Mouse (Mus musculus): Measurements from ENCODE around the gene Plcb4. TPM values are rescaled to one million over a fixed set of nuclear protein-coding genes. Genes with fewer than 3 reads are reported as not detected.
"Not testable (repeated sequence)": the region's sequence is repeated elsewhere in the genome, so short reads cannot be mapped to it uniquely, and the experiment has no call there.

Gene Plcb4
- total RNA-seq, 2 experiments from 2014 or later, result 22.5 to 33.7 TPM

- not testable (repeated sequence) for DNase-seq (ENCODE audit: low spot score in 2 of 2)
Measured at GRCm38 (mm10) chr2:135990686-135991085, 331.9 kb downstream of the Plcb4 start.

GRCm38 (mm10) chr2:135993314-135993713, 334.5 kb downstream of the Plcb4 start:
- DNase-seq (ENCODE audit: low spot score in 2 of 2), result no peak

GRCm38 (mm10) chr2:135995196-135995595, 336.4 kb downstream of the Plcb4 start:
- DNase-seq (ENCODE audit: low spot score in 2 of 2), result no peak

GRCm38 (mm10) chr2:135996936-135997335, 338.1 kb downstream of the Plcb4 start:
- DNase-seq (ENCODE audit: low spot score in 2 of 2), result no peak

- no peak for DNase-seq (ENCODE audit: low spot score in 2 of 2)
Measured at GRCm38 (mm10) chr2:135997361-135998150, 338.7 kb downstream of the Plcb4 start.

DNA sequence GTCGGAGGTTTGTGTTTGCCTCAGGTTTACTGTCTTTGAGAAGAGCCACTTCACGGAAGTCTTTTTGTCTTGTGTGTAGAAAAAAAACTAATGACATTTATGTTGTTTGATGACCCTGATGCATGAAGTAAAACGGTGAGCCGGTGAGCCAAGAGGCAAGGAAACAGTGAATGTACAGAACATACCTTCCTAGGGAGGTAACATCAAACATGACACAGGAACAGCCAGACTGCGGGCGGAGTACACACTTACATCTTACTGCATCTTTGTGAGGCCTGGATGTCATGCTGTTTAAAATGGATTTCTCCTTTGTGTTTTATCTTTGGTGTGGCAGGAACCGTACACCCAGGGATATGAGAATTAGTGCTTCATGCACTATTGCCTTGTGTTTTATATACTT, 340.1 kb downstream of the Plcb4 start:
- DNase-seq (ENCODE audit: low spot score in 2 of 2), result no peak

GRCm38 (mm10) chr2:135999361-135999760, 340.6 kb downstream of the Plcb4 start:
- DNase-seq (ENCODE audit: low spot score in 2 of 2), result no peak

GRCm38 (mm10) chr2:136000933-136001332, 342.1 kb downstream of the Plcb4 start:
- DNase-seq (ENCODE audit: low spot score in 2 of 2), result no peak

DNA sequence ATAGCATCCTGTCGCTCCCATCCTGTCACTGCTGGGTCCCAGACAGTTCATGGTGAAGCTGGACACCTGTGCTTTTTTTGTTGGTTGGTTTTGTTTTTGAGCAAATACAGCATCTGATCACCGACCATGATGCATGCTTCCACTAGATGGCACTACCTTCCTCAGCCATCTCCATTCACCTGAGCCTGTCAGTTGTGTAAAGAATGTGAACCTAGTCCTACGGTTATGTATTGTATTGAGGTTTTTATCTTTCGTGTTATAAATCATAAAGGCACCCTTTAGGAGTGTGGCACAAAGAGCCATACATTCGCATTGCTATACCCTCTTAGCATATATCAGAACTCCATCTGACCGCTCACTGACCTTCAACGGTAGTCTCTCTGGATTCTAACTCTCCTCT, 343.3 kb downstream of the Plcb4 start:
- peak in 1 of 2 experiments; percentile 33 for DNase-seq (ENCODE audit: low spot score in 2 of 2)

GRCm38 (mm10) chr2:136003836-136004235, 345.0 kb downstream of the Plcb4 start:
- no peak for DNase-seq (ENCODE audit: low spot score in 2 of 2)

DNA sequence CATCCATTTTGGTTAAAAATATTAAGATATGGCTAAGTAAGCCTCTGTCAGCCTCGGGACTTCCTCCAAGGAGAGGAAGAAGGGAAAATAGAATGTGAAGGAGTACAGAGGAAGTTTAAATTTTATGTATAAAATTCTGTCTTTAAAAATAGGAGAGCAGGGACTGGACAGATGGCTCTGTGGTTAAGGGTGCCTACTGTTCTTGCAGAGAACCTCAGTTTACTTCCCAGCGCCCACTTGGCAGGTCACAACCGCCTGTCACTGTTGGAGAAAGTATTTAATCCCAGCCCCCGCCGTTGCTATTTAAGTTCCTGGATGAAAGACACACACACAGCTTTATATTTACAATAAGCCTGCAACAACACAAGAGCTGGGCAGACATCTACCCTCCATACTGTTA, 347.5 kb downstream of the Plcb4 start:
- no peak for DNase-seq (ENCODE audit: low spot score in 2 of 2)

DNA sequence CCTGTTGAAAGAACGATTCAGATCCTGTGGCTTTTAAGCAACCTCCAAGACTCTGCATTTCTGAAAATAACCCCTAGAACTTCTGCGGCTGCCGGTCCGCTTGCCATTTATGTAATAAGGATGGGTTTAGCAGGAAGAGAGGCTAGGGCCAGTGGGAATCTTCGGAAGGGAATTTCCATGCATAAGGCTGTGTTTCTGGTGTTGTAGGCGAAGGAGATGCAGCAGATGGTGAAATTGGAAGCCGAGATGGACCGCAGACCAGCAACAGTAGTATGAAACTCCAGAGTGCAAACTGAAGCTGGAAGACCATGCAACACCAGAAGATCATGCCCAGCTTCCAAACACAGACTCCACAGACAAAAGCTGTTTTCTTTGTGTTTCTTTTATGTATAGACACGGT, 353.9 kb downstream of the Plcb4 start:
- no peak for DNase-seq (ENCODE audit: low spot score in 2 of 2)

DNA sequence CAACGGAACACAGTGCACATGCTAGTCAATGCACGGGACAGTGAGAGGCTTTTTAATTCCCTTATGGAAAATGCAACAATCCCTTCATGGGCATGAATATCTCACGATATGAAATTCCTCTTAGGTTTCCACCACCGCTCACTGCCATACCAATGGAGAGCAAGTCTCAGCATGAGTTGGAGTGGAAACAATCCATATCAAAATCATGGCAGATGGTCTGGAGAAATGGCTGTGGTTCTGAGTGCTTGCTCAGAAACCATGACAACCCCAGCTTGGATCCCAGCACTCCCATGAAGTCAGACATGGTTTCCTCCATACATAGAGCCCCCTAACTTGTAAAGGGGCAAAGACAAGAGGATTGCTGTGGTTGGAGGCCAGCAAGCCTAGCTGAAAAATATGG, 389.7 kb downstream of the Plcb4 start:
- DNase-seq (ENCODE audit: low spot score in 2 of 2), result no peak

GRCm38 (mm10) chr2:136050793-136051615, 392.2 kb downstream of the Plcb4 start:
- peak; percentile 64 to 75 for DNase-seq (ENCODE audit: low spot score in 2 of 2)

DNA sequence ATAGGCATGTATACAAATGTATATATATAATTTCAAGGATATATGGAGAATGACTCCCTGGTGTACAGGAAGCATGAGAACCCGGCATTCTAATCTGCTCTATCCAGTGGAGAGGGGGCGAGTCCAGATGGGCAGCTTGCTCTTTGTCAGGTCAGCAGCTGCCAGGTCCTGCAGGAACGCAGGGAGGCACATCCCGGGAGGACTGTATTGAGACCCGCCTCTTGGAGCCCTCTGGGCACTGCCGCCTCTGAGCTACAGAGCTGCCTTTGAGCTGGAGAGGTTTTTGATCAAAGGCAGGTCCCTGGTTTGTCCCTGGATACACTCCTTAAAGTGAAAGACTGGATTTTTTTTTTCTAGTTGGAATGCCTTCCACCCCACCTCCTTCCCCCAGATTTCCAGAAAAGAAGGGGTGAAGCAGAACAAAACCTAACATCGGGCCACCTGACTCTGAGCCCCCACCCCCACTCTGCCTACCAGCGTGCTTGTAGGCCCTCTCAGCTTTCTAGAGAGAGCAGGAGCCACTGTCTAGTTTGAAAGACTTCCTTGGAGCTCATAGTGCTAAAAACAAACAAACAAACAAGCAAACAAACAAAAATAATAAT, 393.0 kb downstream of the Plcb4 start, which contains the start of gene Lamp5:
Gene Lamp5 (plus strand): TSS at position 552 of the 602 bp plus-strand sequence.
- no peak for DNase-seq (ENCODE audit: low spot score in 2 of 2)

DNA sequence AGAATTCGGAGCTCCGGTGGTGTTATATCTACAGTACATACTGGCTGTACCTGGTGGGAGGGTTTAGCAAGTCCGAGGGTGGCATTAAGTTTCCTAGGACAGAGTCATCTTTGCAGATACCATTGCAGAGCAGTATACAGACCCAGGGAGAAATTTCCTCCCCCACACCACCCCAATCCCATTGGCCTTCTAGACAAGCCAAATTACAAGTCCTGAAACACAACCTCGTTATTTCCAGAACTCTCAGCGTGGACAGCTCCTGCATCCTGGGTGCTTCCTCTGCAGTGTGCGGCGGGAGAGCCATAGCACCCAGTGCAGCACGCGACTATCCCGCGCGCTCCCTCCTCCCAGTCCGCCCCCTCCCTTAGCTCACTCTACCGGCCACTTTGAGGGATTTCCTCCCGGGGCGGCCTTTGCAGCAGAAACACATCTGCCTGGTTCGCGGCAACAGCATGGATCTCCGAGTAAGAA, 399.1 kb downstream of the Plcb4 start:
- DNase-seq (ENCODE audit: low spot score in 2 of 2), result peak in 1 of 2 experiments; percentile 35

GRCm38 (mm10) chr2:136058398-136058797, 399.6 kb downstream of the Plcb4 start:
- no peak for DNase-seq (ENCODE audit: low spot score in 2 of 2)

DNA sequence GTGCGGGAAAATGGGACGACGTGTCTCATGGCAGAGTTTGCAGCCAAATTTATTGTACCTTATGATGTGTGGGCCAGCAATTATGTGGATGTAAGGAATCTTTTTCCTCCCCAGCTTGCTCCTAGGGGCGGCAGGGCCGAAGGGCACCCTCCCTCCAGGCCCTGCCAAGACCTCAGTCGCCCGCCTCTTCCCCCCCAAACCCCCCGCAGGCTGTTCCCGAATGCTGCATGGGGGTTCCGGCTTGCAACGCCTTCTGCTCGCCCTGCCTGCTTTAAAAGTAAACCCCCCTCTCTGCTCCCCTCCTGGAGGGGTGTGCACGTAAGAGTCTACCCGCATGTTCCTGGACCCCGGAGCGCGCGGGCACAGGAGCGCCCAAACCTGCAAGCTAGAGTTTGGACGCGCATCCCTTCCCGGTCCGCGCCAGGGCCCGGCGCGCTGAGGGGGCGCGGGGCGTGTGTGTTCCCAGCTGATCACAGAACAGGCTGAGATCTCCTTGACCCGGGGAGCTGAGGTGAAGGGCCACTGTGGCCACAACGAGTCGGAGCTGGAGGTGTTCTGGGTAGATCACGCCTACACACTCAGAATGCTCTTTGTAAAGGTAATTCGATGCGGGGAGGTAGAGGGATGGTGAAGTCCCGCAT, 400.3 kb downstream of the Plcb4 start:
- DNase-seq (ENCODE audit: low spot score in 2 of 2), result no peak
